Mouse (Mus musculus) liver, adult 10 weeks (tissue): ENCODE results near the gene Ppa2. TPM values are rescaled to one million over a fixed set of nuclear protein-coding genes. Genes with fewer than 3 reads are reported as not detected.

Source experiments
- polyA plus RNA-seq: library from polyadenylated mRNA; stranded (reverse); fragments of 350-450 nt; fragmentation: Illumina TruSeq; extraction: RNeasy Lipid Tissue Mini Kit (QIAGEN cat#74804); gene quantifications from one replicate; pipeline ENCODE4 v1.2.3, GENCODE M21; 2014; ENCODE audit warnings: low read depth, low replicate concordance

The Ppa2 gene
- polyA plus RNA-seq = 121 TPM

GRCm38 (mm10) chr3:133309954-133310808 is at the start of gene Ppa2:
TSS of gene Ppa2 (plus strand) at chr3:133310110.

Other genes with a start within 250 kb of the Ppa2 start
- 8.1 TPM for gene Ints12, start 218.3 kb upstream of the Ppa2 start, polyA plus RNA-seq
- 4.7 TPM for gene Gstcd, start 218.1 kb upstream of the Ppa2 start, polyA plus RNA-seq
- gene Arhgef38, start 75.2 kb upstream of the Ppa2 start, polyA plus RNA-seq = 0.05 TPM
- 13.0 TPM for gene Tet2, start 235.0 kb downstream of the Ppa2 start, polyA plus RNA-seq